Mouse (Mus musculus): Measurements from ENCODE around the gene Mfsd2a.

Gene Mfsd2a

DNA sequence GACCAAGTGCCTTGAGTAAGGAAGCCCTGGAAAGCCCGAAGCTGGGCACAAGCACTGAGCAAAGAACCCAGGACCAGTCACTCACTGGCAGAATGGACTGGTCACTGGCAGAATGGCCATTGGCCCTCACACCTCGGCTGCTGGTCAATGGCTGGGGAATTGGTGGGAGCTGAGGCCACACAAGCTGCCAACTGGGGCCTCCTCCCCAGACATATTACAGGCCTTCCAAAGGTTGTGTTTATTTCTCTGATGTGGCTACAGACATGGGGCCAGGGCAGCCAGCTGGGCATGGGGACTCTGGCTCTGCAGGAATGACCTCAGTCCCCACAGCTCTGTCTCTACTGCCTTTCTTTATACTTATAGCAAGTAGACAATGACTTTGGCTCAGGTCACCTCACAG is 17.9 kb upstream of the Mfsd2a start:
- DNase-seq, result no peak

DNA sequence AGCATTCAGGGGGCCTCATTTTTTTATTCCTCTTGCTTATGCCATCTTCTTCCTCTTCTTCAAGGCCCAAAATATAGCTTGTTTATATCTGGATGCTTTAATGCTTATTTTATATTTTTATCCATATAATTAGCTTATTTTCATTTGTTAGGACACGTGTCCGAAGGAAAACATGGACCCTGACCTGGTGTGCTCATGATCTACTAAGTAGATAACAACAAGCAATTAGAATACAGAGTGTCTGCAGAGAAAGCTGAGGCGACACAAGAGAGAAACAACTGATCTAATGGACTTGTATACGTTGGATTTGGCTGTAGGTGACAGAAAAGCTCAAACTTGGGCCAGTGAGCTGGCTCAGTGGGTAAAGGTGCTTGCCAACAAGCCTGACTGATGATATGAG is 15.9 kb upstream of the Mfsd2a start:
- no peak for DNase-seq

DNA sequence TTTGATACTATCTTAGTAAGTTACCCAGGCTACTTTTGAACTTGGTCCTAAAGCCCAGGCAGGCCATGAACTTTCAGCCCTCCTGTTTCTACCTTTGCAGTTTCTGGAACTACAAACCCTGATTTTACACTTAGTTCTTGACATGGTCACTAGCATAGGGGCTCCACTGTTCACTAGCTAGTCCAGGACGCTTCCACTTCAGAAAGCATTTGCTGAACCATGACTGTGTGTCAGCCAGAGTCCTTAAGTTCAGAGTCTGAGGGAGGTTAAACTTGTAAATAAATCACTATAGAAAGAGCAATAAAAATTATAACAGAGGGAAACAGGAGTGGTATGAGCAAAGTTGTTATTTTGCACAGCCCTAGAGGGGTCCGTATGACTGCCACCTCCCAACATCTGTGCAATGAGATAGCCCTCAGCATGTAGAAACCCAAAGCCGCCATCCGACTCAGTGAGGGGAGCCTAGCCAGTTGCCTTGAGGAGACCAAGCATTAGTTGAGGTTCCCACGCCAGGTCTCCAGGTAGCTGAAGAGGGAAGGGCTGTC is 14.1 kb upstream of the Mfsd2a start:
- DNase-seq, result no peak

DNA sequence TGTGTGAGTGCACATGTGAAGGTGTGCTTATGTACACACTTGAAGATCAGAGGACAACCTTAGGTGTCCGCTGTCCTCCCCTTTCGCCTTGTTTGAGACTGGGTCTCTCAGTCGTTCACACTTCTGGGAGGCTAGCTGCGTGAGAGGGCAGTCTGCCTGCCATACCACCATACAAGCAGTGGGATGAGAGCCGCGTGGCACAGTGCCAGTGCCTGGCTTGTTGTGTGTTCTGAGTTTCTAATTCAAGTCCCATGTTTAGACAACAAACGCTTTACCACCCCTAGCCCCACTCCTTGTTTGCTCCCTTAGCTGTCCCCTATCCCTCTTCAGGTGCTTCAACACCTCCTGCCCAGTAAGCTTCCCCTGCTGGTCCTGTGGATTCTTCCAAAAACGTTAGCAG is 11.1 kb upstream of the Mfsd2a start:
- no peak for DNase-seq

DNA sequence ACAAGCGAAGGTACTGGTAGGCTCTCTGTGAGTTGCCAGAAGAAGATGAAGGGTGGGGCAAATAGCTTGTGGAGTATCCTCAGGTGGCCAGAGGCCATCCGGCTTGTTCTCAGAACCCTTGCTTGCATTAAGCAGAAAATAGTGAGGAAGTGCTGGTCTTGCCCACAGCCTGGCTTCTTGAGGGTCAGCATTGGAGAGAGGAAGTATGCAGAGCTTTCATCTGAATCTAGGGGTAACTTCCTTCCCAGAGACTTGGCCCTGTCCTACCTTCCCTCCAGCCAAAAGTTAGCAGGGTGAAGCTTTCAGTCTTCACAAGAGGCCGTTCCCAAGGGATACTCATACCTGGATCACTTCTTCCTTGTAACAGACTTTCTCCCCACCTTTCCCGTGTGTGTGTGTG is 10.7 kb upstream of the Mfsd2a start:
- no peak for DNase-seq

DNA sequence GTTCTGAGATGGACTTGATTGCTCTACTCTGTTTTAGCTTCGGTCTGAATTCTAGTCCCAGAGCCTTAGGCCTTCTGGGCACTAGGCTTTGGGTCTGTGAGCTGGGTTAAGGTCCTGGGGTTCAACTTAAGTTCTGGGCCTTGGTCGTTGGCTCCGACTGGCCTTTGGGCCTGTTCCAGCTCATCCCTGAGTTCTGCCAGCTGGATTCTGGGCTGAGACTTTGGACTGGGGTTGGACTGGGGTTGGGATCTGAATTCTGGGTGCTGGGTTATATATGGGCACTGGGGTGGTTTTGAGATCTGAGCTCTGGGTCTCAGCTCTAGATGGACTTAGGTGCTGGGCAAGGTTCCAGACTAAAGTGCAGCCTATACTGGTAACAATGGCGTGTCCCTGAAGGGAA is 10.2 kb upstream of the Mfsd2a start:
- DNase-seq, result no peak

DNA sequence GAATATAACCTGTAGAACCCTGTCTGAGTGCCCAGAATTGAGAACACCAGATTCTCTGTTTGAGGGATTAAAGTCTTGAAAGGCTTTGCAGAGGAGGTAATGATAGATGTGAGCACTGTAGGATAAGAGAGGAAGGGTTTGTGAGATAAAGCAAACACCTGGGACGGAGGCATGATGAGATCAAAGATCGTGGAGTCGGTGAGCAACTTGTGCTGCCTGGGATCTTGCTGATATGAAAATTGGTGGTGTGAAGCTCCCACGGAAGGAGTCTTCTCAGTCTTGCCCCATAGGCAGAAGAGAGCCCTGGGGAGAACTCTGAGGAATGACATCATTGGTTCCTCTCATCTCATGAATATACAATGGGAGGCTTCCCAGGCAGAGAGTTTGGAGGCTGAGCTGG is 7.1 kb upstream of the Mfsd2a start:
- DNase-seq, result no peak

DNA sequence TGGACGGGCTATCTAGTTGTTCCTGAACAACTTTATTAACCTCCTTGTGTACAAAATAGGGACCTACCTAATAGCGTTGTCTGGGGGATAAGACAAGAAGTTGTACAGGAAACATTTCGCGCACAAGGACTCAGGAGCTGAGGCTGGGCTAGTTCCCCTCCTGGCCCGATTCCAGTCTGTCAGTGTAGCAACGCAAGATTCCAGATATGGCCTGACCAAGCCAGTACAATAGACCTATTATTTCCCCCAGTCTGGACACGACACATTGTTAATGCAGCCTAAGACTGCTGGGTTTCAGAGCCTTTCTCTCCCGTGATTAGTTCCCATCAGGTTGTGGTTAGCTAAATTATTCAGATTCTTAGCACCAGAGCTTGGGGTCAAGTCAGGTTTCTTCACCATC is 1.8 kb upstream of the Mfsd2a start:
- DNase-seq, result no peak

DNA sequence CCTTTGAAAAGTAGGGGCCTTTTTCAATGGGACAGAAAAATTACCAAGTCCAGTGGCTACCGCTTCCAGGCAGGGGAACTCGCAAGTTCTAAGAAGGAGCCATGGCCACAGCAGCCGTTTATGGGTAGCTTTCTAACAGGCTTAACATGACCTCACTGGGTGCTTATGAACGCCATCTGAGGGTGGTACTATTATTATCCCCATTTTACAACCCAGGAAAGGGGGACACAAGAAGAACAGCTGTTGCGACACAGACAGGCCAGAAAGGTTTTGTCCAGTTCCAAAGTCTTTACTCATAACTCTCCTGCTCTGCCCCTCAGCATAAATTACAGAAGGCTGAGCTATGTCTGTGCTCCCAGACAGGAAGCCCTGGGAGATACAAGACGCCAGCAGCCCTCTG is 601 bp upstream of the Mfsd2a start:
- no peak for DNase-seq

DNA sequence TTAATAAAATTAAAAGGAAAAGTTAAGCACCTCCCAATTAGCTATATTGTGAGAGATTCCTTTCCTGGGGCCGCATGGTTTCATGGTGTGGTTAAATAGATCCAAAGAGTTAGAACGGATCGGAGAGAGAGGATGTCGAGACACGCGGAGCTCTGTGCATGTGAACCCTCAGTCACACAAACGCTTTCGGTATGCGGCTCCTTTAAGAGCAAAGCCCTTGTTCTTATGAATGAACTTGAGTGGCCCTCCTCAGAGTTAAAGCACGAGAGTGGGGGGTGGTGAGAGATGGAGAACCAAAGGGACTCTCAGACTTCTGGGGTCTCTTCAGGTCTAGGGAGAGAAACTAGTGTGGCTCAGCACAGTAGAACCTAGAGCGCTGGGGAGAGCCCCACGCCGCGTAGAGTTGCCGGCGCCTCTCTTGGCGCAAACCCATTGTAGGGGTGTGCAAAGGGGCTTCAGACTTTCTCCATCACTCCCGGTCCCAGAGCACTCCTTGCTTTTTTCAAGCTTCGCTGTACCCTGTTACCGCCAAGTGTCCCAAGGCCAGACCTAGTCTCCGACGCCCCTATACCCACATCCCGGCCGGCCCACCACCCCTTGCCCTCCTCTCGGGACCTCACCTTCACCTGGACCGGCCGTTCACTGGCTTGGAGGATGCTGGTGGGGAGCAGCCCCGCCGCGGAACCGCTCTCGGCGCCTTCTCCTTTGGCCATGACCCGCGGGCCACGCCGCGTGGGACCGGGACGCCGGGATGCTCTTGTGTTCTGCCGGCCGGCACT is 478 bp downstream of the Mfsd2a start:
- DNase-seq, result peak; percentile 32 to 37

DNA sequence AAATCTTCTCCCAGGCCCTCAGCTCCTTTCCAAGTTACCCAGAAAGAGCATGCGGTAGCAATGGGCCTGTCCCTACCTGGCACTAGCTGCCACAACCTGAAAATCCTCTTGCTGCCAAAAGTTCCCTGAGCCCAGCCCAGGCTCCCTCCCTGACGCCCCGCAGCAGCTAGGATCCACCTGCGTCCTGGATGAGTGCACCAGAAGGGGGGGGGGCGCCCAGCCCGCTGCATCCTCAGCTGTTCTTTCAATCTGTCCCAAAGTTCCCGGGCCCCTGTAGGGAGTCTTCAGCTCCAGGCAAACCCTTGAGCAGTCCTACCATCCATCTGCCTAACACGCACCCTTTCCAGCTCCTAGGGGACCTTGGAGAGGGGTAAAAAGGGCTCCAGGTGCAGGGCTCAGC is 1.2 kb downstream of the Mfsd2a start:
- DNase-seq, result peak in 1 of 2 experiments; percentile 30

DNA sequence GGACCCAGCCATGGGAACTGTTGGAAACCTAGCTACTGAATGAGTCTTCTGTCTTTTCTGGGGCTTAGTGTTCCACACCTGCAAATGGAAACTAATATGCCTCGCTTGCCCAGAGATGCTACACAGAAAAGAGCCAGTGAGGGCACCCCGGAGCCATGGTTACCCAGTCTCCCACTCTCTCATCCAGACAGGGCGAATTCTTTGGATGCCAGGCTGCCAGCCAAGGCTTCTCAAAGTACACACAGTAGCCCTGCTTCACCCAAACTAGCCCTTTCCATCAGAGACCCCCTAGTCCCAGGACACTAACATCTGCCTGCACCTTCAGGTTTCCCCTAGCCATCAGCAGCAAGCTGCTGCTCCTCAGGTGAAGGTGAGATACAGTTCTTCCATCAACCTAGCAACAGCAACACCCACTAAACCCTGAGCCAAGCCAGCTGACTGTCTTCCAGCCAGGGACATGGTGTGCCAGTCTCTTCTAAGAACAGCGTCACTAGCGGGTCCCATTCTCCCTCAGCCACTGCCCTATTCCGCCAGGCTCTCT is 2.4 kb downstream of the Mfsd2a start:
- no peak for DNase-seq

DNA sequence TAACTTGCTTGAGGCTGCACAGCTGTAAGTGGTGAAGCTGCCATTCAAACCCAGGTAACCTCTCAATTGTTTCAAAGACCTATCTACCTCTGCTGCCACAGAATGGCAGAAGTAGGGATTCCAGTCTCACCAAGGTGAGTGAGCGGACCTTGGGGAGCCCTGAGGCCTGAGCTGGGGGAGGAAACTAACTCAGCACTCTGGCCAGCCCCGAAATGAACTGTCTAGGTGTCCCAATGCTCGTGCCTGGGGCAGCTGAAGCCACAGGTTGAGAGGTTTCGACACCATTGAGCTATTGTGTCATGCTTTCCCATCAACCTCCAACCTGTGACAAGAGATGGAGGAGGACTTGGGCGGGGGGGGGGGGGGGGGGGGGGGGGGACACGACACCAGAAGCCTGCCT is 4.7 kb downstream of the Mfsd2a start:
- DNase-seq, result no peak

DNA sequence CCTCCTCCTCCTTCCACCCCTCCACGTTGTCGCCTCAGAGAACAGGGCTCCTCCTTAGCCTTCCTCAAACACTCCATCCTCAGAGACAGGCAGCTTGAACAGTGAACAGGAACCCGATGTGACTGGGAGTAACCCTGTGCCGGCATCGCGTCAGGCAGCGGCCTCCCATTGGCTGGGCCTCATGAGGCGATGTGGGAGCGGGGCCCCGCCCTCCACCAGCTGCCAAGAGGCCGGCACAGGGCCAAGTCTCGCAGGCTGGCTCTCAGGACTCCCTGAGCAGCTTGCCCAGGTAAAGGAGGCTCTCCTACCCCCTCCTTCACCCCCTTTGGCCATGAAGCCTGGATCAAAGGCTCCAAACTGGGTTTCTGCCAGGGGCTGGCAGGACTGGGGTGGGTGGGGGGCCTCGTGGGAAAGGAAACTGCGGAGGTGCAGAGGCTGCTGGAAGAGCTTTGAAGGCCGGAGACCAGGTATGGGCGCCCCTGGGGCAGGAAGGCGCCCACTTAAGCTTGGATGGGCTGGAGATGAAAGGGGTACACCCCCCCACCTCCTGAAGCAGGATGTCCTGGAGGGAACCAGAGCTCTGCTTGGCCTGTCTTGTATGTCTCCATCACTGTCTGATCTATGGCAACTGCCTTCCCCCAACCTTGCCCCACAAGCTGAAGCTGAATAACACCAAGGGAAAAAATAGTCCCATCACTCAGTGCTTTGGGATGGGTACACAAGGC is 5.4 kb downstream of the Mfsd2a start:
- DNase-seq, result peak; percentile 91 to 95

DNA sequence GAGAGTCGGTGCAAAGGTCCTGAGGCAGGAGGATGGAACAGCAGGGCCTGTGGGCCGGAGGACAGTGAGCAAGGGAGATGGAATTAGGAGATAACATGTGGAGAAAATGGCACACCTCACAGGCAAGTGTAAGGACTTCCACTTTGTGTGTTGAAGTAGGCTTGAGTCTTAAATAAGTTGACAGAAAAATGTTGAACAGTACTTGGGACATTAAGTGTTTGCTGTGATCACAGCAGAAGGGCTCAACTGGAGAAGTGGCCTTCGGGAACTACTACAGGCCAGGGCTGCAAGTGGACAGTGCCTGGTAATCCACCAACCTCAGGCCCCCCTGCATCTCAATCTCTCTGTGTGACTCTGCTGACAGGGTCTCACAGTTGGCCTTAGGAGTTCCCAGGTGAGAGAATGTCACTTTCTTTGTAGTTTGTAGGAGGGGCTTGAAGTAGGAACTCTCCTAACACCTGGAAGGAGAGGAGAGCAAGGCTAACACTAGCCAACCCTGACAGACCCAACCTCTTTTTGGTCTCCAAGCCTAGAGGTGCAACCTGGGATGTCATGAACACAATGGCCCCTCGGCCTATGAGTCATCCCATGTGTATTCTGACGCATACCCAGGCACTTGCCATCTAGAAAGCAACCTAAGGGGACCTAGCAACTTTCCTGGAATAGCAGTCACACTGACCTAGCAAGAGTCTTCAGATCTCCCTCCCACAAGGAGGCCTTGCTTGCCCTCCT is 6.1 kb downstream of the Mfsd2a start:
- DNase-seq, result no peak

DNA sequence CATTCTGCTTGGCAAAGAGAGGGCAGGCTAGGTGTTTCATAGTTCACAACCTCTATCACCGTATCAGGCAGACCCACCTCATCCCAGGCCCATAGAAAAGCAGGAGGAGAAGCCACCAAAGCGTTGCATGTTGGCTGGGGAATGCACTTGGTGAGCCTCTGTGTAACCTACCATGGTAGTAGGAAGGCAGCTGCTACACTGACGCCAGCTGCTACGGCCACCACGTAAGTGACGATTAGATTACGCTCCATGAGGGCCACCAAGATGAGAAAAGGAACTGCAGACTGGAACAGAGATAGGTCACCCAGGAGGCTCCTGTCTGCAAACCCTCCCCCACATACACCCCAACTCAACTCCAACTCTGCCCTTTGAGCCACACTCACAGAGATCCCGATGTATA is 11.9 kb downstream of the Mfsd2a start:
- DNase-seq, result no peak

DNA sequence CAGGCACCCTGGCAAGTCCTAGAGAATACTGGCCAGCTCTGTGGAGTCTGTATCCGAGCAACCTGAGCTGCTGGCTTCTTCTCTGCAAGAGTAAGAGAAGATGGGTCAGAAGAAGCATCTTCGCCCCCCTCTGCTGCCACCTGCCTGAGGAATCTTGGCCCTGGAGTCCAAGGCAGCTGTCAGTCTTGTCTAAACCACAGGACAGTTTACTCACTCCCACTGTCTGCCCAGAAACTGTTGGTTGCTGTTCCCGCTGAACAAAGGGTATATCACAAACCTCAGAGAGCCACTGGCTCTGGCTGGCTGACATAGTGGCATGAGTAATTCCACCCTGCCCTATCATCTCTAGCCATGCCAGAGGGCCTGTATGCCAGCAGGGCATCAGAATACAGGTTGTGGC is 13.8 kb downstream of the Mfsd2a start:
- DNase-seq, result no peak

DNA sequence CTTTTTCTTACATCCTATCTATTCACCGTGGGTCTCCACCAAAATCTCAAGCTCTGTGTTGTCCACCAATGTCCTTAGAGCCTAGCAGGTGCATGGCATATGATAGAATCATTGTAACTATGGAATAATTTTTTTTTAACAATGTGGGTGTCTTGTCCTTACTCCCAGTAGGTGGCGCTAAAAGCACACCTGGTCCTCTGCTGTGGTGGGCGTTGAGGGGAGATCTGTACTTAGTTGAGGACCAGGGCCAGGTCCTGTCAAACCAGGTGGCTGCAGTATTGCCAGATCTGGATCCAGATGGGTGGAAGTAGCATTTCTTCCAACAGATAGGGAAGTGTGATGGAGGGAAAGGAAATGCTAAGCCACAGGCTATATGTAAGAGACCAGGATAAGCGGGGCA is 16.6 kb downstream of the Mfsd2a start:
- peak; percentile 40 to 48 for DNase-seq

DNA sequence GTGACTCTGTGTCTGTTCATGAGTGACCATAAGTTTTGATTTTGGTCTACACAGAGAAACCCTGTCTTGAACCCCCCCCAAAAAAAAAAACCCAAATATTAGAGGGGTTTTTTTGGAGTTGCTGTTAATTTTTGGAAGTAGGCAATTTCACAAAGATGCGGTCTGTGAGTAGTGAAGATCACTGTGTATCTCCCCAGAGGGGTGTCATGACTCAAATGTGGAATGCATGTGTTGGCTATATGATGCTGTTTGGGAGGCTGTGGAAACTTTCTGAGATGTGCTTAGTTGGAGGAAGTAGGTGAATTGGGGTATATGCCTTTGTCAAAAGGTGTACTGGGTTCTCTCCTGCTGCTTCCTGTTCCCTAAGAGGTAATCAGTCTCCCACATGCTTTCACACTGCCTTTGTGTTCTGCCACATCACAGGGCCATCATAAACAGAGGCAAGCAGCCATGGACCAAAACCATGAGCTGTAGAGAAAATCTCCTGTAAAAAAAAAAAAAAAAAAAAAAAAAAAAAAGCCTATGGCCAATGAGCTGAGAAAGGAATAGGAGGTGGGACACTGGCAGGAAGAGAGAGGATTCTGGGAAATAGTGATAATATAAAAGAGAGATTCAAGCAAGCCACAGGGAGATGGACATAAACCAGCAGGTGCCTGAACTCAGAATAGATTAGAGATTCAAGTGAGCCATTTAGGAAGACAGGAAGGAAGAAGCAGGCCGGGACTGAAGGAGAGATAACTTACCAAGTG is 21.8 kb downstream of the Mfsd2a start:
- DNase-seq, result no peak

DNA sequence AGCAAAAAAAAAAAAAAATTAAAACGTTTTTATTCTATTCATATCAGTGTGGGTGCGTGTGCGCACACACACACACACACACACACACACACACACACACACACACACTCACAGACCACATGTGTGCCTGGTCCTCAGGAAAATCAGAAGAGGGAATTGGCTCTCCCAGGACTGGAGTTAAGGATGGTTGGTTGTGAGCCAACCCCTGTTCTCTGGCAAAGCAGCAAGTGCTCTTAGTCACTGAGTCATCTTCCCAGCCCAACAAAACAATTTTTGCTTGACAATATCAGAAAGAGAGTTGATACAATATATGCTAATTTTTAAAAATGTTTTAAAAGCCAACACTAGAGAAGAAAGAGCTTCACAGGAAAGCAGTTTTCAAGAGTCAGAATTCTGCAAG is 23.5 kb downstream of the Mfsd2a start:
- DNase-seq, result no peak

DNA sequence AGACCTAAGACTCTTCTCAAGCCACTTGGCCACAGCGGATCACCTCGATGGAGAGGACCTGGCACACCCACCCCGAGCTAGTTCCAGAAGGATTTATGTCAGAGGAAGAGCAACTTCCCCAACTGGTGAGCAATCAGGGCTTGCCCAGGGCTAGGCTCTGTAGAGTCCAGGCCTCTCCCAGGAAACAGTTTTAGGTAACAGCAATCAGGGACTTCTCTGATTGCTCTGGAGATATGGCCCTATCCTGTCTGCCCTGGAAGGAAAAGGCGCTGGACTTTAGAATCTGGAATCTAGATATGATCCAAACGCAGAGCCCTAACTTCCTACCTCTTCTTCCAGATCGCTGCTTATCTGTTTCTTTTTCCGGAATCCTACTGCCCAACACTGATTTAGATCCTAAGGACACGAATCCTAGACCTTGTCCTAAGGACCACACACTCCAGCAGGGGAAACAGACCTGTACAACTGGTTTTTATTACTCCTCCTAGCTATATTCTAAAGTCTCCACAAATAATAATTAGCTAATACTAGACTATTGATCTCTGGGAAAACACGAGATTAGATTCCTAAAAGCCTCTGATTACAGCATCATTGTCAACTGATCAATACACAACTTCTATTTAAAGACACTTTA is 25.4 kb downstream of the Mfsd2a start:
- DNase-seq, result no peak

DNA sequence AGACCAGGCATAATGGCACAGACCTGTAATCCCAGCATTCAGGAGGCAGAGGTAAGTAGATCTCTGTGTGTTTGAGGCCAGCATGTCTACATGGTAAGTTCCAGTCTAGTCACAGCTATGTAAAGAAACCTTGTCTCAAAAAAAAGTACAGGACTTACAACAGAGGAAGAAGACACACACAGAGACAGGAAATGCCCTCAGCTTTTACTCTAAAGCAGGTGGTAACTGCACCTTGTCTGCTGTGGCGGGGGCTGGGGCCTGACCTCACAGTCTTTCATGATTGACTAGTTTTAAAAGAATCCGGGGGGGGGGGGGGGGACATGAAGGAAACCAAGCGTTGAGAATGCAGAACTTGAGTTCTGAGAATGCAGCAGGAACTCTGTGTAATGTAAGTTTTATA is 27.1 kb downstream of the Mfsd2a start:
- DNase-seq, result peak; percentile 41 to 62
